Mouse (Mus musculus) common myeloid progenitor, adult 5-6 weeks (primary cell): ENCODE results near the gene Clip2. TPM values are rescaled to one million over a fixed set of nuclear protein-coding genes. Genes with fewer than 3 reads are reported as not detected.
"Not testable (repeated sequence)": the region's sequence is repeated elsewhere in the genome, so short reads cannot be mapped to it uniquely, and the experiment has no call there.

ENCODE experiments used
- ATAC-seq: replicated peaks from 2 replicates; pipeline ENCODE4 v1.8.0; 2016; ENCODE audit warnings: low read depth, mild to moderate bottlenecking, moderate TSS enrichment, inconsistent platforms; ENCODE audit not compliant: poor library complexity, severe bottlenecking
- total RNA-seq: library from RNA; stranded (forward); fragments of 200-1000, 187-1606 nt; gene quantifications from 2 replicates; pipeline ENCODE4 v1.2.3, GENCODE M21; 2017

Gene Clip2
- total RNA-seq, 1 experiment from 2014 or later: 13.3 TPM

GRCm38 (mm10) chr5:134466296-134467029 is 85.8 kb downstream of the Clip2 start:
- no peak for ATAC-seq

- ATAC-seq: no peak
These were observed 87.0 kb downstream of the Clip2 start for GRCm38 (mm10) chr5:134465197-134465596.

- ATAC-seq: no peak
These were observed 88.0 kb downstream of the Clip2 start for GRCm38 (mm10) chr5:134464225-134464624.

- ATAC-seq: no peak
These were observed 89.5 kb downstream of the Clip2 start for GRCm38 (mm10) chr5:134462731-134463130.

GRCm38 (mm10) chr5:134462316-134462715 is 89.9 kb downstream of the Clip2 start:
- ATAC-seq: no peak

- ATAC-seq: no peak
These were observed 91.7 kb downstream of the Clip2 start for GRCm38 (mm10) chr5:134460546-134460945.

- ATAC-seq: no peak
These were observed 93.1 kb downstream of the Clip2 start for GRCm38 (mm10) chr5:134459096-134459495.

- no peak for ATAC-seq
These were observed 93.8 kb downstream of the Clip2 start for GRCm38 (mm10) chr5:134458416-134458815.

- no peak for ATAC-seq
These were observed 94.9 kb downstream of the Clip2 start for GRCm38 (mm10) chr5:134457371-134457770.

- ATAC-seq: peak; percentile 70
These were observed 95.7 kb downstream of the Clip2 start, which contains the start of gene Gtf2ird1 for GRCm38 (mm10) chr5:134456503-134456962. Gtf2ird1 (minus strand) TSS chr5:134456716.

- ATAC-seq: peak; percentile 34
These were observed 96.3 kb downstream of the Clip2 start for GRCm38 (mm10) chr5:134455914-134456423.

- peak; percentile 43 for ATAC-seq
These were observed 96.9 kb downstream of the Clip2 start for GRCm38 (mm10) chr5:134455186-134455895.

GRCm38 (mm10) chr5:134454421-134454820 is 97.8 kb downstream of the Clip2 start:
- ATAC-seq: no peak

GRCm38 (mm10) chr5:134453577-134453976 is 98.7 kb downstream of the Clip2 start:
- ATAC-seq: no peak

GRCm38 (mm10) chr5:134446755-134447154 is 105.5 kb downstream of the Clip2 start:
- ATAC-seq: not testable (repeated sequence)

GRCm38 (mm10) chr5:134445895-134446294 is 106.3 kb downstream of the Clip2 start:
- no peak for ATAC-seq

GRCm38 (mm10) chr5:134445208-134445831 is 106.9 kb downstream of the Clip2 start:
- ATAC-seq: peak; percentile 45; the same call in 1 of the 2 replicates

- ATAC-seq: no peak
These were observed 107.8 kb downstream of the Clip2 start for GRCm38 (mm10) chr5:134444473-134444872.

GRCm38 (mm10) chr5:134442066-134442465 is 110.2 kb downstream of the Clip2 start:
- no peak for ATAC-seq

GRCm38 (mm10) chr5:134441105-134441504 is 111.1 kb downstream of the Clip2 start:
- no peak for ATAC-seq

- ATAC-seq: no peak
These were observed 112.1 kb downstream of the Clip2 start for GRCm38 (mm10) chr5:134440098-134440497.
